Mouse (Mus musculus) layer of hippocampus, postnatal 25 days (tissue): ENCODE data around the gene Padi1. TPM values are rescaled to one million over a fixed set of nuclear protein-coding genes. Genes with fewer than 3 reads are reported as not detected.

Source experiments
- DNase-seq, 2 experiments: peaks; one replicate each; pipeline ENCODE4 v3.0.0; 2022; ENCODE audit warnings: mixed read lengths in 2 of 2, low spot score in 1 of 2; ENCODE audit errors: extremely low spot score in 1 of 2
- total RNA-seq, 2 experiments: library from RNA; stranded (reverse); gene quantifications; 2 replicates each; pipeline ENCODE4 v1.2.3; 2021

The Padi1 gene
- not detected for total RNA-seq

GRCm38 (mm10) chr4:140845666-140846065 is at the start of gene Padi1:
Gene Padi1, minus strand, starts transcription at chr4:140845778.
- DNase-seq = no peak

DNA sequence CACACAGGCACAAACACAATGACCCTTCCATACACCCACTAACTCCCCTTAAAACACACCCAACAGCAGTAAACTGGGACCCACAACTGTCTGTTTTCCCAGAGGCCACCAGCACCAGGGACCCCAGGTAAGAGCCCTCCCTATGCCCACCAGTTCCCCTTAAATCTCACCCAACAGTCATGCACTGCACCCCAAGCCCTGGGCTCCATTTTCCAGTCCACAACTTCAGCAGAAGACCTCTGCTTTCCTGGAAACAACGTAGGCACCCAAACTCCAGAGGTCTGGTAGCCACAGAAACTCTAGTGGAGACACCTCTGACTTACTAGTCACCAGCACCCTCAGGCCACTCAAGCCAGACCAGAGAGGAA is 46.6 kb upstream of the Padi1 start:
- DNase-seq = no peak

DNA sequence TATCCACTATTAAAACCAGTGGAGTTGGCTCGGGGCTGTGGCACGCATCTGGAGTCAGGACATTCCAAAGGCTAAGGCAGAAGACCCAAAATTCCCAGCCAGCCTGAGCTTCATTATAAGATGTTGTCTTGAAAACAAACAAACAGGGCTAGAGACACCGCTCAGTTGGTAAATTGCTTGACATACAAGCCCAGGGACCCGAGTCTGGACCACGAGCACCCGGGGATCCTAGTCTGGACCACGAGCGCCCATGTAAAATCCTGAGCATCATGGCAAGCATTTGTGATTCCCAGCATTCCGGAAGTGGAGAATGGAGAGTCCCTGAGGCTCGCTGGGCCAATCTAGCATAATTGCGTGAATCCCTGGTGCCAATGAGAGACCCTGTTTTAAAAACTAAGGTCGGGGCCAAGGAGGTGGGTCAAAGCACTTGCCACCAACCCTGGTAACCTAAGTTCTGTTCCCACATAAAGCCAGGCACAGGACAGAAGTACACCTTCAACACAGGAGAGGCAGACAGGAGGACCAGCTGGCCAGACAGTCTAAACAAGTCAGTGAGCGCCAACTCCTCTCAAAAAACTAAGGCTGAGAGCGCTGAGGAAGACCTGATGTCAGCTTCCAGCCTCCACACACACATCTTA is 46.1 kb upstream of the Padi1 start:
- no peak for DNase-seq

DNA sequence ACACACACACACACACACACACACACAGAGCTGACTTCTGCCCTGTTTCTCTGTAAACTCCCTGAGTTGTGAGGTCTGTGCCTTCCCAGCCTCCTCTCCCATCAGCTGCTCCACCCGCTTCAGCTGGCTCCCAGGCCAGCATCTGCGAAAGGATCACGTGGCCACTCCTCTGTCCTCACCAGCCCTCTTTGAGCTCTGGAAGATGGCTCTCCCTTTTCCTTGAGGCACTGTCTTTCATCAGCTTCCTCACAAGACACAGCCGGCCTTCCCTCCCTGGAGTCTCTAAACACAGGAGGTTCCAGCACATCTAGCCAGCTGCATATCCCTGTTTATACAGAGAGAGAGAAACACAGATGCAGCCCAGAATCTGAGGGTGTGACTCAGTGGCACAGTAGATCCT is 38.3 kb upstream of the Padi1 start:
- no peak for DNase-seq

- DNase-seq = no peak
Observed at GRCm38 (mm10) chr4:140882981-140883380, 37.4 kb upstream of the Padi1 start.

DNA sequence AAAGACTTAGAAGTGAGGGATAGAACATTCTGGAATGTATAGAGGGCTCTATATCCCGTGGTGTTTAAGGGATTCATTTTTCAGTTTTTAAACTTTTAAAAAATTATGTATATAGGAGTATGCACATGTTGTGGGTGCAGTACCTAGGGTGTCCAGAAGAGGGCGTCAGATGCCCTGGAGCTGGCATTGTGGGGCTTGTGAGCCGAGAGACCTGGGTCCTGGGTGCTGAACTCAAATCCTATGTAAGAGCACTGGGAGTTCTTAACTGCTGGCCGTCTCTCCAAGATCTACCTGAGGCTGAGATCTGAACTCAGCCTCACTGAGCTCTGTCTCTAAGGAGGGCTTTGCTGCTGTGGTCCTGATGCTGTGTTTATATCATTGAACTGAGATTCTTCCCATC is 36.8 kb upstream of the Padi1 start:
- no peak for DNase-seq

- DNase-seq = no peak
Observed at GRCm38 (mm10) chr4:140881771-140882170, 36.2 kb upstream of the Padi1 start.

DNA sequence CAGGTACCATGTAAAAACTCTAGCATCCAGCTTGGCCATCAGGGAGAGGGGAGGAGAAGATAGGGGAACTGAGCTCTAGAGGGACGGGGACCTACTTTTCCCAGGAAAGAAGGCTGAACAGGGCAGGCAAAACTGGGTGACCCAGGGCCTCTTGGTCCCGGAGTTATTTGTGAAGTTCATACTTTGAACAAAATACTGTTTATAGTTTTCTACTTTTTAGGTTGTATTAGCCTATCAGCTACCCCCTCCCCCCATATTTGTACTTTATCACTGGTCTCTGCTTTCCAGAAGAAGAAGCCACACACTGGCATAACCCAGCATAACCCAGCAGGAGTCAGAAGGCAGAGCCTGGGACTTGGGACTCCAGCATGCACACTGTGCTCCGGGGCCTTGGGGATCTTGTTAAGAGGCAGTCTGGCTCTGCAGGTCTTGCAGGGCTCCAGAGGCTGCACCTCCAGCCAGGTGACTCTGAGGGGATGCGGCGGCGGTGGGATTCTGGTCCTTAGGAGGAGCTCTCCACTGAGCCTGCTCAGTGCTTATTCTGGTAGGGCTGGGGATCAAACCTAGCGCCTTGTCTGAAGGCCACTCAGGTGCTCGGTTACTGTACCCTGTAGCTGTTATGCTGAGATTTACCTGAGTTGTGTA is 35.6 kb upstream of the Padi1 start:
- no peak for DNase-seq

- DNase-seq = no peak
Observed at GRCm38 (mm10) chr4:140880207-140880606, 34.6 kb upstream of the Padi1 start.

DNA sequence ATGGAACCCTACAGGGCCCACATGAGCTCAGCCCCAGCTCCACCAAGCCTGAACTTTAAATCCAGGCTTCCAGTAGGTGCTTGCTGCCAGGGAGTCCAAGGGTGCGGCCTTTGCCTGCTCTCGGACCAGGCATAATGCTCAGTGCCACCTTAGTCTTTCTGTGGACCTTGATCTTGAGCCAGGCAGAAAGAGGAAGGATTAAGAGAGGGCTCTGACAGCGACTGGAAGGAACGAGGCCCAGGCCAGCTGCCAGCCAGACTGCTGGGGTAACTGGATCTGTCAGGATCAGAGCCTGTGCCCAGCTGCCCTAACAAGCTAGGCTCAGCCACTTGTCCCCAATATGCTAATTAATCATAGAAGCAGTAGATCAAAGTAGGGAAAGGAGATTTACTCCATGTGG is 34.2 kb upstream of the Padi1 start:
- peak in 1 of 2 experiments; percentile 28 for DNase-seq

DNA sequence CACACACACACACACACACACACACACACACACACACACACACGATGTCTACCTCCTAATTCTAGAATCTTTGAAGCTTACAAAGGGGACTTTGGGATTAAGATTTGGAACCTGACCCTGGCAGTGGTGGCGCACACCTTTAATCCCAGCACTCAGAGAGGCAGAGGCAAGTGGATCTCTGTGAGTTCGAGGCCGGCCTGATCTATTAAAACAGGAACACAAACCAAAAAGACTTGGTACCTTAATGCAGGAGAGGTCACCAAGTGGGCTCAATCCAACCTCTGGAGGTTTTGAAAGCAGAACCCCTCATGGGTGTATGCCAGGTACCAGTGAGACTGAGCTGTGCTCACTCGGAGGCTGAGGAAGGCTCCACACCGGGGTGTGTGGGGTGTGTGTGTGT is 33.5 kb upstream of the Padi1 start:
- DNase-seq = no peak

- no peak for DNase-seq
Observed at GRCm38 (mm10) chr4:140878655-140879054, 33.1 kb upstream of the Padi1 start.

DNA sequence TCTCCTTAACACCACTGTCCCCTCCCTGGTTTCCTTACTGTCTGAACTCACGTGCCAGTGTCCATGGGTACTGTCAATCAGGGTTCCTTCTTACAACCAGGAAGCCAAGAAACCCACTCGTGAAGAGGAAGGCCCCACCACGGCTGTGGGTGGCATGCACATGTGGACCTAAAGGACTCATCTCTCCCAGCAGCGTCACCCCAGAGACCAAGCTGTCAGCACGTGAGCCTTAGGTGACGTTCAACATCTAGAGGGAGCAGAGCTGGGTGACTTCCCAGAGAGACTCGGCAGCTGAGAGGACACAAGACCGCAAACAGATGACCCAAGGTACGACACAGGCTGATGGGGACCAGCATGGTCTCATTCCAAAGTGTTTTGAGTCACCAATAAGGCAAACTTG is 31.9 kb upstream of the Padi1 start:
- DNase-seq = no peak

DNA sequence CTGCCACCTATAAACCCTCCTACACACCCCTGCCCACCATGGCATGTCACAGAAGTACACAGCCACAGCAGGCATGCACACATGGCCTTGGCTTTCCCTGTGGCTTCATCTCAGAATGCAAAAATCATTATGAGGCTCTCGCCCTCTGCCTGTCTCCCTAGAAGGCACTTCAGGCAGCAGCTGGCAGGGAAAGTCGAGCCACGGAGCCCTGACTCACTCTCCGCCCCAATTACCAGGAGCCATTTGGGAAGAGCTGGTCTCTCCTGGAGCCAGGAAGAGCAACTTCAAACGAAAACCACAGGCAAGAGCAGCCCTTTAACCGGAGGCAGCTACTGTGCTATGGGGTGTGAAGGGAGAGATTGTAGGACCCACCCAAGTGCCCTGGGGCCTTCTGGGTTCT is 31.1 kb upstream of the Padi1 start:
- no peak for DNase-seq

- no peak for DNase-seq
Observed at GRCm38 (mm10) chr4:140876161-140876560, 30.6 kb upstream of the Padi1 start.

DNA sequence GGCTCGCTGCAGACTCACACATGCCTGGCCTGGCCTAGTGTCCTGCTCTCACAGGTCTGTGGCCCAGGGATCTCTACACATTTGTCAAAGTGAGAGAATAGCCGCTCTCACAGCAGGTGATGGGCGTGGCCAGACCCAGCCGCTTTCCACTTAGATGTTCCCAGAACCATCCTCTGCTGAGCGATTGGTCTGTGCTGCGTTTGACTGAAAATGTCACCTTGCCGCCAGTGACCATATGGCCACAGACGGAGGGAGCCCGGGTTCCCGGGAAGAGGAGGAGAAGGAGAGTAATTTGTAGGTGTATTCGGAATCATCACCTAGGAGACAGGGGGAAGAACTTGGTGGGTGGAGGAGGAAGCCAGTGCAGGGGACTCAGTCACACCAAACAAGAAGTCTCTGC is 27.4 kb upstream of the Padi1 start:
- no peak for DNase-seq

DNA sequence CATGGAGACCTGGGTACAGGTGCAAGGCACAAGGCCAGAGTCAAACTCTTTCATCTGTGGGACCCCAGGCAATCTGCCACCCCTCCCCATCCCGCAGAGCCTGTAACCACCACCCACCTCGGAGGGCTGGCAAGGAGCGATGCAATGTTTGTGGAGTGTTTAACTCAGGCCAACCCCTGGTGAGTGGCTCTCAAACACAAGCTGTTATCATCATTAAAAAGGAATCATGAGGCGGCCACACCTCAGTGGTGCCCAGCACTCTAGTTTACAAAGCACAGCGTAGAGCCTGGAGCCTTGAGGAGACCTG is 27.1 kb upstream of the Padi1 start:
- no peak for DNase-seq

- no peak for DNase-seq
Observed at GRCm38 (mm10) chr4:140871851-140872685, 26.5 kb upstream of the Padi1 start.

- DNase-seq = no peak
Observed at GRCm38 (mm10) chr4:140871376-140871775, 25.8 kb upstream of the Padi1 start.

DNA sequence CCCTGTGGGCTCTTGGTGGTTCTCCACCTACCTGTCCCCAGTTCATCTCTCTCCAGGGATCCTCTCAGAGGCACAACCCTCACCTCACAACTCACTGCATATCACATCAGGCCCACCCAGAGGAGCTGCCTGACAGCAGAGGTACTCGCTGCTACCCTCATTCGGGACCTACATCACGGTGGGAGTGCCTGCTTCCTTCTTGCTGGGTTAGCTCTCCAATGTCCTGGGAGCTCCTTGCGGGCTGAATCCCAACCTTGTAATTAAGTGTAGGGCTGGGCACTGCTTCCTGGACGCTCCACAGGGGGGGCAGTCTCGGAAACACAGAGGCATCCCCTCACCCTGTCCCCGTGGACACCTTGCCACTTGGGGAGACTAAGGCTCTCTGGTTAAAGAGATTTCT is 25.3 kb upstream of the Padi1 start:
- DNase-seq = no peak

- DNase-seq = no peak
Observed at GRCm38 (mm10) chr4:140869945-140870344, 24.4 kb upstream of the Padi1 start.
